Mouse (Mus musculus) embryonic facial prominence, embryonic 10.5 days (tissue): ENCODE measurements around the gene Afdn. TPM values are rescaled to one million over a fixed set of nuclear protein-coding genes. Genes with fewer than 3 reads are reported as not detected.
"Not testable (repeated sequence)": the region's sequence is repeated elsewhere in the genome, so short reads cannot be mapped to it uniquely, and the experiment has no call there.

ENCODE experiments used
- DNase-seq: peaks from one replicate; pipeline ENCODE4 v3.0.0-alpha.2; 2017; ENCODE audit warnings: low spot score
- H3K27ac ChIP-seq: fragments of 300-500 bp; sonication (generic); replicated peaks from 2 replicates; pipeline ENCODE4 v1.5.1; 2016; ENCODE audit warnings: mild to moderate bottlenecking
- H3K27me3 ChIP-seq: fragments of 300-500 bp; sonication (generic); replicated peaks from 2 replicates; pipeline ENCODE4 v1.6.1; 2016; ENCODE audit warnings: low read depth, mild to moderate bottlenecking; ENCODE audit not compliant: poor library complexity, severe bottlenecking
- H3K36me3 ChIP-seq: fragments of 300-500 bp; sonication (generic); replicated peaks from 2 replicates; pipeline ENCODE4 v1.6.1; 2016; ENCODE audit warnings: mild to moderate bottlenecking, moderate library complexity
- H3K4me1 ChIP-seq: fragments of 300-500 bp; sonication (generic); 2 replicates; pipeline ENCODE4 v1.6.1; 2016
- H3K4me3 ChIP-seq: fragments of 300-500 bp; sonication (generic); 2 replicates; pipeline ENCODE4 v1.5.1; 2016; ENCODE audit warnings: mild to moderate bottlenecking, moderate library complexity
- H3K9me3 ChIP-seq: fragments of 300-500 bp; sonication (generic); 2 replicates; pipeline ENCODE4 v1.6.1; 2016; ENCODE audit warnings: mild to moderate bottlenecking
- WGBS: fragments of 180-500 bp; shearing (Covaris S2); methylation state at CpG from one replicate; pipeline ENCODE4 v1.1.7; 2016; 5-methylcytosine and 5-hydroxymethylcytosine counted together
- polyA plus RNA-seq: library from polyadenylated mRNA; unstranded; fragments of >200 nt; fragmentation: Nextera tagmentation; extraction: Ambion mirVana; gene quantifications from 2 replicates; pipeline ENCODE4 v1.2.1, GENCODE M21; 2016

Gene Afdn
- polyA plus RNA-seq, 1 experiment from 2014 or later = 61.0 TPM

DNA sequence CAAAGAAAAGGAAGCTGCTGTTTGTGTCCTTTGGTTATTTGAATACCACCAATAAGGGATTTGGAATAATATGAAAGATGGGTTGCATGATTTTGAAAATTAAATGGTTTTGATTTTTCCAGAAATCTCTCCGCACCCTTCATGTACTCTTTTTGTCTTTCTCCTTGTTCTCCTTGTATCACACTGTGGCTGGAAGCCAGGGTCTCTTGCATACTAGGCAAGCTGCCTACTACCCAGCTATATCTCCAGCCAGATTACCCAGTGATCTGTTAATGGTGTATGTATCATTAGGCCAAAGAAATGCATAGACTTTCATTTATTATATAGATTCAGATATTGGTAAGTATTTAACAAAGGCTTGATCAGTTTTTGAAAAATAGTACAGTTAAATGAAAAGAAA lies 45.7 kb downstream of the Afdn start:
- no peaks in the 10 kb centered on the region for H3K27me3 ChIP-seq
- 98% methylated on average over 1 of the region's 1 CpGs for WGBS
- H3K36me3 ChIP-seq = peaks cover 59% of the 10 kb centered on the region
- no peak for DNase-seq
- no peak overlapping the region for H3K27ac ChIP-seq
- no peaks in the 10 kb centered on the region for H3K9me3 ChIP-seq
- H3K4me3 ChIP-seq = no peak overlapping the region
- H3K4me1 ChIP-seq = peaks cover 4% of the 10 kb centered on the region; the same call in 1 of the 2 replicates

- no peaks in the 10 kb centered on the region for H3K4me1 ChIP-seq
- H3K27ac ChIP-seq = no peak overlapping the region
- peaks cover 43% of the 10 kb centered on the region for H3K36me3 ChIP-seq
- no peak overlapping the region for H3K4me3 ChIP-seq
- H3K27me3 ChIP-seq = no peaks in the 10 kb centered on the region
- no peak for DNase-seq
- WGBS = 88% methylated on average over 2 of the region's 2 CpGs
- H3K9me3 ChIP-seq = no peaks in the 10 kb centered on the region
Measured at GRCm38 (mm10) chr17:13817789-13818188, 57.5 kb downstream of the Afdn start.

- Histone ChIP-seq H3K27me3 (no peaks in the 10 kb centered on the region), H3K36me3 (peaks cover 39% of the 10 kb centered on the region), H3K4me3 (no peak overlapping the region), H3K4me1 (no peaks in the 10 kb centered on the region), H3K27ac (no peak overlapping the region), H3K9me3 (no peaks in the 10 kb centered on the region)
- WGBS = 94% methylated on average over 4 of the region's 4 CpGs
- DNase-seq = no peak
Measured at GRCm38 (mm10) chr17:13819342-13819741, 59.0 kb downstream of the Afdn start.

DNA sequence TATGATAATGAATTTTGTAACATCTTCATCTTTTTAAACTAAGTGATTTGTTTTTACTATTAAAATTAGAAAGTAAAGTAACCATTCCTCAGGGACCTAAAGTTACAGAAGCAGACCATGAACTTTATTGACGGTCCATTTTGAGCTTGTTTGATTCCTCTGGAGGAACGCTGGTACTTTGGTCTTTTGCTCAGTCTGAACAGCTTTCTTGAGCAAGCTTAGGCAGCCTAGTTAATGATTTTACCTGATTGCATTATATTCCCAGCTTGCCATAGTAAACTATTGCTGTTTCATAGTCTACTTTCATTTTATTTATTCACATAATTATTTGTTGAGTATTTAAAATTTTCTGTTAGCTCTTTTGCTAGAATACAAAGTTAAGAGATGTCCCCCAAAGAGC lies 60.3 kb downstream of the Afdn start:
- Histone ChIP-seq H3K4me3 (no peak overlapping the region), H3K36me3 (peaks cover 41% of the 10 kb centered on the region), H3K27ac (no peak overlapping the region), H3K9me3 (no peaks in the 10 kb centered on the region), H3K27me3 (no peaks in the 10 kb centered on the region), H3K4me1 (no peaks in the 10 kb centered on the region)
- DNase-seq = no peak
- WGBS = 89% methylated on average over 2 of the region's 2 CpGs

DNA sequence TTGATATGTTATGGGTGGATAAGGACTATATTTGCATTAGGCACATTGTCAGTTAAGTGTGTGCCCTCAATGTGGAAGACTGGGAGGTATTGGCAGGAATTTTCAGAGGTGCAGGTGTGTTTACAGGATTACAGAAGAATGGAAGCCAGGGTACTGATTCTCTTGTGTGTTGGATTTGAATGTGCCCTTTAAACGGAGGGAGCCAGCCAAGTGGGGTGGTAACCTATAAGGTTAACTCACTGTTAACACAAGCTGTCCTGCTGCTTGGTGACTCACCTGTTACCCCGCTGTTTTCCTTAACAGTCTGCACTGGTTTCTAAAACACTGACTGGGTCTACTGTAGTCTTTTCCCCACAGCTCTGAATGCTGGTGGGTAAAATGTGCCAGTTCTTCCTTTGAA lies 65.1 kb downstream of the Afdn start:
- no peak overlapping the region for H3K27ac ChIP-seq
- no peaks in the 10 kb centered on the region for H3K9me3 ChIP-seq
- peaks cover 30% of the 10 kb centered on the region for H3K36me3 ChIP-seq
- H3K4me3 ChIP-seq = no peak overlapping the region
- no peaks in the 10 kb centered on the region for H3K4me1 ChIP-seq
- WGBS = 88% methylated on average over 2 of the region's 2 CpGs
- H3K27me3 ChIP-seq = no peaks in the 10 kb centered on the region
- DNase-seq = no peak

- no peaks in the 10 kb centered on the region for H3K9me3 ChIP-seq
- H3K4me3 ChIP-seq = no peak overlapping the region
- no peaks in the 10 kb centered on the region for H3K27me3 ChIP-seq
- WGBS = 96% methylated on average over 1 of the region's 1 CpGs
- H3K36me3 ChIP-seq = peaks cover 52% of the 10 kb centered on the region
- no peaks in the 10 kb centered on the region for H3K4me1 ChIP-seq
- DNase-seq = no peak
- H3K27ac ChIP-seq = no peak overlapping the region
Measured at GRCm38 (mm10) chr17:13830234-13830633, 69.9 kb downstream of the Afdn start.

DNA sequence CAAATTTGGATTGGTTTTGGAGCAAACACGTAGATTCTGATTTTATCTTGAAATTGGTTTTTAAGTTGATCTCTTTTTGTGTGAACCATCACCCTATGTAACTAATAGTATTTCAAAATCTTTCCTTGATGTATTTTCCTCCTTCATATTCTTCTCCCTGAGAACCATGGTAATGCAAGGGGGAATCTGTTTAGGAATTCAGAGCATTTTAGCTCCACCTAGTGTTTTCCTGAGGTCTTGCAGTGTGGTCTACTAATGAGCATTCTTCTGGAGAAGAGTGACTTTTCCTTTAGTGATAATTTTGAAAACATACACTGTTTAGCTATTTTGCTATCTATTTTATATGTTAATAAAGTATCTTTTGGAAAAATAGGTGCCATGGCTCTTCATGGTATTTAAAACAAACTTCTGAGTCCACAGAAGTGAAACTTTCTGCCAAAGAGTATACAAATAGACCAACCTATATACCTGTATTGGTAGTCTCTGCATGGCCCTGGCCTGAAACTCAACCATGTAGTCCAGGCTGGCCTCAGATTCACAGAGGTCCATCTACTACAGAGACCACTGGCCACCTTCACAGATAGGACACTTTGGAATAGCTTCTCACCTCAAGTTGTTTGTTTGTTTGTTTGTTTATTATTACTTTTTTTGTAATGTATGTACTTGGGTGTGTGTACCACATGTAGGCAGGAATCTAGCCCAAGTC lies 70.5 kb downstream of the Afdn start:
- Histone ChIP-seq H3K27ac (no peak overlapping the region), H3K9me3 (no peaks in the 10 kb centered on the region), H3K36me3 (peaks cover 51% of the 10 kb centered on the region), H3K4me3 (no peak overlapping the region), H3K27me3 (no peaks in the 10 kb centered on the region), H3K4me1 (no peaks in the 10 kb centered on the region)
- DNase-seq = no peak
- WGBS = 87% methylated on average over 1 of the region's 1 CpGs

DNA sequence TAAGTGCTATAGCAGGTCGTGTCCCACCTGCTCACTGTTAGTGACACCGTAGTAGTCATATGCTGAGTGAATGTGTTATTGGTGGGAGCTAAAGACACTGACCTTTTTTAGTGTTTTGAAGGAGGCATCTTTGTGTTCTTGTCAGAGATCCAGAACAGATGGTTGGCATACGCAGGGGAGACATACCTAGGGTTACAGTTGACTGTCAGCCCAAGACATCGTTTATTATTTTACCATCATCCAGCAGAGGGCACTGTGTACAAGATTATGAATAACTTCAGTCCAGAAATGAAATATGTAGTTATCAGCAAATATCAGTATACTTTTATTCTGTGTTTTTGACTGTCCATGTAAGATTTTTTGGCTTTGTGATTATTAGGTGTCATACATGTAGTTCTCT lies 75.5 kb downstream of the Afdn start:
- no peak for DNase-seq
- H3K36me3 ChIP-seq = peaks cover 33% of the 10 kb centered on the region
- no peaks in the 10 kb centered on the region for H3K4me1 ChIP-seq
- no peaks in the 10 kb centered on the region for H3K27me3 ChIP-seq
- H3K9me3 ChIP-seq = no peaks in the 10 kb centered on the region
- no peak overlapping the region for H3K27ac ChIP-seq
- no peak overlapping the region for H3K4me3 ChIP-seq
- 87% methylated on average over 4 of the region's 4 CpGs for WGBS

DNA sequence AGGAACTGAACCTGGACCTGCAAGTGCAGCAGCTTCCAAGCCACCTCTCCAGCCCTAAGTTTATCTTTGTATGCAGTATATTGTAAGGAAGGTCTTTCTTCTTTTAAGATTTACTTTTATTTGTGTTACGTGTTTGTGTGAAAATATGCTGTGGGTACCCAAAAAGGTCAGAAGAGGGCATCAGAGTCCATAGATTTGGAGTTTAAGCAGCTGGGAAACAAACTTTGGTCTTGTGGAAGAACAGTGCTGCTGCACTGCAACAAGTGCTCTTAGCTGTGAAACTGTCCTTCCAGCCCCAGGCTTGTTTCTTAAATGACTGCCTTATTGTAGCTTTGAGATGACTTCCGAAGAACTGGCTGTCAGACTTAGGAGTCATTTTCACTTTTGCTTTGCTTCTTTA lies 89.8 kb downstream of the Afdn start:
- Histone ChIP-seq H3K36me3 (peaks cover 73% of the 10 kb centered on the region), H3K27ac (no peak overlapping the region), H3K4me1 (peaks cover 5% of the 10 kb centered on the region; the same call in 1 of the 2 replicates), H3K27me3 (no peaks in the 10 kb centered on the region), H3K9me3 (no peaks in the 10 kb centered on the region), H3K4me3 (no peak overlapping the region)
- 85% methylated on average over 2 of the region's 2 CpGs for WGBS
- no peak for DNase-seq

GRCm38 (mm10) chr17:13853883-13854282 lies 93.5 kb downstream of the Afdn start:
- WGBS = 69% methylated on average over 7 of the region's 7 CpGs
- H3K27ac ChIP-seq, DNase-seq, H3K9me3 ChIP-seq, H3K4me1 ChIP-seq, H3K4me3 ChIP-seq, H3K27me3 ChIP-seq: not testable (repeated sequence)
- H3K36me3 ChIP-seq = peaks cover 87% of the 10 kb centered on the region

- WGBS = 81% methylated on average over 1 of the region's 1 CpGs
- no peak for DNase-seq
- H3K27ac ChIP-seq = no peak overlapping the region
- H3K9me3 ChIP-seq = no peaks in the 10 kb centered on the region
- H3K27me3 ChIP-seq = no peaks in the 10 kb centered on the region
- no peak overlapping the region for H3K4me3 ChIP-seq
- peaks cover 74% of the 10 kb centered on the region for H3K36me3 ChIP-seq
- peaks cover 5% of the 10 kb centered on the region; the same call in 1 of the 2 replicates for H3K4me1 ChIP-seq
Measured at GRCm38 (mm10) chr17:13855396-13855795, 95.1 kb downstream of the Afdn start.

DNA sequence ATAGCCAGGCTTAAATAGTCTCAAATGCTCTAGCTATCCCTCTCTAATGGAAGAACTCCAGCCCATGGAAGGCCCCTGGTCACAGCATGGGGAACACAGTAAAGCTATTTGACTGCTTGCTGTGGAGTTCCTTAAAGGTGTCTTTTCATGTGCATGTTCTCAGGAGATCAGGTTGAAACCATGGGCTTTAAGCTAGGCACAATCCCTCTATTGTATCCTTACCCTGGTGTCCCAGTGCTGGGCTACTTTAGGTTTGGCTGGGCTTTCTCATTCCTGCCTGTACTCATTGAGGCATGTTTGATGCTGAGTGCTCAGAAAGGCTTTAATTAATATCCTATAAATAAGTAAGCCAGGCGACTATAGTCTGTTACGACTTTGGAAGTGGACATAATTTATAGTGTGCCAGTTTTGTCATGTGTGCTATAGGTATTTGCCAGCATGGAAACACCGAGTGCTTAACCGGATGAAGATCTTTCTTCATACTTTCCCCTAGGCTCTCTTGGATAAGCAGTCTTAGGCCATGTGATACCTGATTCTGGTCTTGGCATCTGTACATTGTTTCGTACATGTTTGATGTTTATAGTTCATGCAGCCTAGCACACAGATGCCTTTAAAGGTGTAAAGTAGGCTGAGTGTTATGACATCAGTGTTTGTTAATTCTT lies 96.2 kb downstream of the Afdn start:
- 95% methylated on average over 5 of the region's 5 CpGs for WGBS
- Histone ChIP-seq H3K27ac (no peak overlapping the region), H3K4me1 (peaks cover 5% of the 10 kb centered on the region; the same call in 1 of the 2 replicates), H3K36me3 (peaks cover 74% of the 10 kb centered on the region), H3K4me3 (no peak overlapping the region), H3K27me3 (no peaks in the 10 kb centered on the region), H3K9me3 (no peaks in the 10 kb centered on the region)
- no peak for DNase-seq

DNA sequence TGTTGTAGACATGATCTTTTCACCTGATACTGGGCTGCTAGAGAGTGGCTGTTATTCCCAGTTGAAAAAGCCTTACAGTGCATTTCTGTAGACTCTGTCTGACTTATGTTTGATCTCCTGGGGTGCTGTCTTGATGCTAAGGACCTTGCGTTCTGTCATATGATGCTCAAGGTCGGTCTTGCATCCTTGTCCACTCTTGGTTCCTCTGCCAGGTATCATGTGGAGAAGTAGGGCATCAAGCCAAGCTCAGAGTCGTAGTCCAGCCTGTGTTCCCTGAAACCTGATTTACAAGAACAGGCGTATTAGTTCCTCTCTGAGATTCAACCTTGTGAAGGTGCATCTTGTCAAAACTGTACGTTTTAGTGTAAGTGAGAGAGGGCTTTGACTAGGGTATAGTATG lies 105.0 kb downstream of the Afdn start:
- 90% methylated on average over 5 of the region's 5 CpGs for WGBS
- Histone ChIP-seq H3K27me3 (no peaks in the 10 kb centered on the region), H3K36me3 (peaks cover 61% of the 10 kb centered on the region), H3K4me3 (no peak overlapping the region), H3K4me1 (peaks cover 11% of the 10 kb centered on the region), H3K9me3 (no peaks in the 10 kb centered on the region), H3K27ac (no peak overlapping the region)
- no peak for DNase-seq
